Mouse (Mus musculus) kidney, embryonic 16.5 days (tissue): ENCODE data around the gene Sh3gl3. TPM values are rescaled to one million over a fixed set of nuclear protein-coding genes. Genes with fewer than 3 reads are reported as not detected.
A peak's percentile ranks its signal among the peaks of the same experiment; 100 is the strongest.

ENCODE experiments used
- ATAC-seq: fragments of 200-750 bp; cut with Nextera tagmentation; 2 replicates; pipeline ENCODE4 v1.8.0; 2017; ENCODE audit warnings: moderate TSS enrichment; ENCODE audit not compliant: low FRiP score, low TSS enrichment
- H3K27ac ChIP-seq: fragments of 300-500 bp; sonication (generic); 2 replicates; pipeline ENCODE4 v1.5.1; 2014; ENCODE audit warnings: low read length
- H3K27me3 ChIP-seq: fragments of 300-500 bp; sonication (generic); 2 replicates; pipeline ENCODE4 v1.6.1; 2014; ENCODE audit warnings: low read length, control low read depth, mixed read lengths; ENCODE audit not compliant: insufficient read depth
- H3K36me3 ChIP-seq: fragments of 300-500 bp; sonication (generic); 2 replicates; pipeline ENCODE4 v1.6.1; 2014; ENCODE audit warnings: low read length, control low read depth, mixed read lengths; ENCODE audit not compliant: insufficient read depth
- H3K4me1 ChIP-seq: fragments of 300-500 bp; sonication (generic); 2 replicates; pipeline ENCODE4 v1.6.1; 2014; ENCODE audit warnings: low read length, control low read depth, mixed read lengths; ENCODE audit not compliant: insufficient read depth
- H3K4me2 ChIP-seq: fragments of 300-500 bp; sonication (generic); replicated peaks from 2 replicates; pipeline ENCODE4 v1.6.1; 2014; ENCODE audit warnings: low read depth, low read length
- H3K4me3 ChIP-seq: fragments of 300-500 bp; sonication (generic); 2 replicates; pipeline ENCODE4 v1.5.1; 2014; ENCODE audit warnings: mild to moderate bottlenecking, low read length
- H3K9ac ChIP-seq: fragments of 300-500 bp; sonication (generic); replicated peaks from 2 replicates; pipeline ENCODE4 v1.6.1; 2014; ENCODE audit warnings: low read length
- H3K9me3 ChIP-seq: fragments of 300-500 bp; sonication (generic); 2 replicates; pipeline ENCODE4 v1.6.1; 2016; ENCODE audit warnings: low read length, control low read depth
- WGBS: fragments of 180-500 bp; shearing (Covaris S2); extraction: QIAGEN DNeasy Blood & Tissue Kit; methylation state at CpG from one replicate; pipeline ENCODE4 v1.1.7; 2014; 5-methylcytosine and 5-hydroxymethylcytosine counted together
- polyA plus RNA-seq: library from polyadenylated mRNA; unstranded; fragments of >200 nt; fragmentation: Nextera tagmentation; extraction: Ambion mirVana; gene quantifications from 2 replicates; pipeline ENCODE4 v1.2.1, GENCODE M21; 2015

Sh3gl3 gene
- polyA plus RNA-seq, 1 experiment from 2014 or later = 12.1 TPM

- Histone ChIP-seq H3K36me3 (no peaks in the 10 kb centered on the region), H3K9ac (no peak overlapping the region), H3K4me1 (peaks cover 11% of the 10 kb centered on the region), H3K27me3 (no peaks in the 10 kb centered on the region), H3K9me3 (no peaks in the 10 kb centered on the region), H3K4me3 (no peak overlapping the region), H3K27ac (no peak overlapping the region), H3K4me2 (no peak overlapping the region)
- no peak for ATAC-seq
- 83% methylated on average over 11 of the region's 11 CpGs for WGBS
These were observed 18.0 kb downstream of the Sh3gl3 start for GRCm38 (mm10) chr7:82191604-82192003.

- no peaks in the 10 kb centered on the region for H3K36me3 ChIP-seq
- no peak for ATAC-seq
- H3K27ac ChIP-seq = no peak overlapping the region
- H3K9ac ChIP-seq = no peak overlapping the region
- peaks cover 9% of the 10 kb centered on the region for H3K4me1 ChIP-seq
- H3K4me2 ChIP-seq = no peak overlapping the region
- H3K4me3 ChIP-seq = no peak overlapping the region
- 53% methylated on average over 4 of the region's 4 CpGs for WGBS
- no peaks in the 10 kb centered on the region for H3K27me3 ChIP-seq
- H3K9me3 ChIP-seq = no peaks in the 10 kb centered on the region
These were observed 18.9 kb downstream of the Sh3gl3 start for GRCm38 (mm10) chr7:82192512-82192911.

- H3K36me3 ChIP-seq = no peaks in the 10 kb centered on the region
- H3K4me3 ChIP-seq = no peak overlapping the region
- H3K4me1 ChIP-seq = peaks cover 16% of the 10 kb centered on the region
- H3K27ac ChIP-seq = no peak overlapping the region
- H3K27me3 ChIP-seq = no peaks in the 10 kb centered on the region
- no peak overlapping the region for H3K9ac ChIP-seq
- no peak overlapping the region for H3K4me2 ChIP-seq
- H3K9me3 ChIP-seq = no peaks in the 10 kb centered on the region
- 44% methylated on average over 7 of the region's 7 CpGs for WGBS
- no peak for ATAC-seq
These were observed 29.5 kb downstream of the Sh3gl3 start for GRCm38 (mm10) chr7:82203111-82203510.

- peak; percentile 80 for ATAC-seq
These were observed 30.6 kb downstream of the Sh3gl3 start for GRCm38 (mm10) chr7:82204014-82204784.

GRCm38 (mm10) chr7:82204975-82205374, 31.3 kb downstream of the Sh3gl3 start:
- Histone ChIP-seq H3K27me3 (no peaks in the 10 kb centered on the region), H3K27ac (peak overlapping the region; percentile 29; the same call in 1 of the 2 replicates), H3K9me3 (no peaks in the 10 kb centered on the region), H3K4me3 (no peak overlapping the region), H3K36me3 (no peaks in the 10 kb centered on the region), H3K9ac (no peak overlapping the region), H3K4me1 (peaks cover 16% of the 10 kb centered on the region), H3K4me2 (peak overlapping the region; percentile 31)
- no peak for ATAC-seq
- WGBS = 65% methylated on average over 3 of the region's 3 CpGs

More at GRCm38 (mm10) chr7:82204014-82204784, 30.6 kb downstream of the Sh3gl3 start:
- H3K4me2 ChIP-seq = peak overlapping the region; percentile 31
- no peak overlapping the region for H3K9ac ChIP-seq
- peak overlapping the region; percentile 51 for H3K27ac ChIP-seq
- WGBS = 7% methylated on average over 12 of the region's 12 CpGs
- H3K4me3 ChIP-seq = peak overlapping the region; percentile 10; the same call in 1 of the 2 replicates
- H3K4me1 ChIP-seq = peaks cover 16% of the 10 kb centered on the region
- no peaks in the 10 kb centered on the region for H3K9me3 ChIP-seq
- H3K36me3 ChIP-seq = no peaks in the 10 kb centered on the region
- H3K27me3 ChIP-seq = no peaks in the 10 kb centered on the region

- Histone ChIP-seq H3K9ac (no peak overlapping the region), H3K4me2 (no peak overlapping the region), H3K4me3 (no peak overlapping the region), H3K4me1 (peaks cover 16% of the 10 kb centered on the region), H3K27ac (no peak overlapping the region), H3K9me3 (no peaks in the 10 kb centered on the region), H3K27me3 (no peaks in the 10 kb centered on the region), H3K36me3 (no peaks in the 10 kb centered on the region)
- no peak for ATAC-seq
- 85% methylated on average over 8 of the region's 8 CpGs for WGBS
These were observed 33.1 kb downstream of the Sh3gl3 start for GRCm38 (mm10) chr7:82206787-82207186.

- Histone ChIP-seq H3K27ac (no peak overlapping the region), H3K36me3 (no peaks in the 10 kb centered on the region), H3K4me1 (peaks cover 16% of the 10 kb centered on the region), H3K9me3 (no peaks in the 10 kb centered on the region), H3K4me3 (no peak overlapping the region), H3K9ac (no peak overlapping the region), H3K27me3 (no peaks in the 10 kb centered on the region), H3K4me2 (no peak overlapping the region)
- 89% methylated on average over 9 of the region's 9 CpGs for WGBS
- ATAC-seq = no peak
These were observed 47.8 kb downstream of the Sh3gl3 start for GRCm38 (mm10) chr7:82221380-82221933.

GRCm38 (mm10) chr7:82223906-82224846, 50.5 kb downstream of the Sh3gl3 start:
- 16% methylated on average over 10 of the region's 10 CpGs for WGBS
- H3K36me3 ChIP-seq = no peaks in the 10 kb centered on the region
- H3K9ac ChIP-seq = no peak overlapping the region
- no peak overlapping the region for H3K4me2 ChIP-seq
- ATAC-seq = peak; percentile 90
- H3K27me3 ChIP-seq = no peaks in the 10 kb centered on the region
- H3K9me3 ChIP-seq = no peaks in the 10 kb centered on the region
- H3K4me1 ChIP-seq = peaks cover 16% of the 10 kb centered on the region
- H3K4me3 ChIP-seq = no peak overlapping the region
- H3K27ac ChIP-seq = peak overlapping the region; percentile 53

GRCm38 (mm10) chr7:82233201-82233600, 59.6 kb downstream of the Sh3gl3 start:
- Histone ChIP-seq H3K4me2 (no peak overlapping the region), H3K27me3 (no peaks in the 10 kb centered on the region), H3K9me3 (no peaks in the 10 kb centered on the region), H3K4me3 (no peak overlapping the region), H3K4me1 (peaks cover 22% of the 10 kb centered on the region), H3K36me3 (no peaks in the 10 kb centered on the region), H3K9ac (no peak overlapping the region), H3K27ac (no peak overlapping the region)
- 59% methylated on average over 7 of the region's 7 CpGs for WGBS
- no peak for ATAC-seq
